Mouse (Mus musculus) small intestine, adult 2 months (tissue): ENCODE results near the gene Tspan31.

ENCODE experiments used
- CTCF ChIP-seq: fragments of 200-500 bp; IDR thresholded peaks from 2 replicates; pipeline ENCODE4 v1.5.1; 2012; ENCODE audit warnings: low read depth, mild to moderate bottlenecking, control low read depth, inconsistent platforms, low read length, moderate library complexity, mixed read lengths; ENCODE audit not compliant: insufficient replicate concordance, insufficient read length; ENCODE audit errors: extremely low read depth
- POLR2A ChIP-seq: fragments of 200-500 bp; IDR thresholded peaks from 2 replicates; pipeline ENCODE4 v1.6.1; 2012; ENCODE audit warnings: low read depth, mild to moderate bottlenecking, control low read depth, inconsistent platforms, low read length, moderate library complexity

GRCm38 (mm10) chr10:127042468-127043115 is 27.5 kb downstream of the Tspan31 start:
- TF ChIP-seq CTCF = no peak
- no peak for TF ChIP-seq POLR2A
